Mouse (Mus musculus) heart, postnatal 14 days (tissue): ENCODE results near the gene Btnl6. TPM values are rescaled to one million over a fixed set of nuclear protein-coding genes. Genes with fewer than 3 reads are reported as not detected.
"Not testable (repeated sequence)": the region's sequence is repeated elsewhere in the genome, so short reads cannot be mapped to it uniquely, and the experiment has no call there.

Experiments used
- DNase-seq, 2 experiments: peaks; one replicate each; pipeline ENCODE4 v3.0.0; 2021 to 2022
- intact Hi-C: fragments of 180-260 bp; cut with DNase I; formaldehyde crosslinking; loops from one replicate; pipeline ENCODE4 v1.15.1; 2025
- long read RNA-seq, 2 experiments: library from polyadenylated mRNA; stranded (forward); transcript quantifications; one replicate each; pipeline ENCODE4 v2.0.0; 2021
- total RNA-seq, 2 experiments: library from RNA; stranded (reverse); gene quantifications; 2 replicates each; pipeline ENCODE4 v1.2.3; 2021

Gene Btnl6
- total RNA-seq: not detected
- long read RNA-seq, experiment 1: 0 reads
- long read RNA-seq, experiment 2: 0 reads

GRCm38 (mm10) chr17:34517252-34517651 lies at the start of gene Btnl6:
Btnl6 (minus strand) TSS chr17:34517352.
- intact Hi-C loops: no loop called here
- DNase-seq: no peak

DNA sequence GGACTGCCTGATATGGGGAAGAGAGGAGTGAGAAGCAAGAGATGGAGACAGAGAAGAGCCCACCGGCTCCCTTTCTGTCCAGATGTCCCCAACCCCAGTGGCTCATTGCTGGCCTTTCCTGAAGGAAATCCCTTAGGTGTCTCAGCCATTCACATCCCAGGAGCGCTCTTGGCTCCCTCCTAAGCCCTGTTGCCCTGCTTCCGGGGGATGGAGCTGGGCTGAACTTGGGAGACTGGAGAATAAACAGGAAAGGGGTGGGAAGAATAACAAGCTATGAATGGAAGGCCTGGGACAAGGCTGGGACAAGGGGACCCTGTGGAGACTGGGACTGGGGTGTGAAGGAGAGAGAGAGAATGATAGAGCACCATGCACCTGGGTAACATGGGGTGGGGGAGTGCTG lies 47.6 kb upstream of the Btnl6 start:
- peak; percentile 45 to 62 for DNase-seq
- intact Hi-C loops: no loop called here

DNA sequence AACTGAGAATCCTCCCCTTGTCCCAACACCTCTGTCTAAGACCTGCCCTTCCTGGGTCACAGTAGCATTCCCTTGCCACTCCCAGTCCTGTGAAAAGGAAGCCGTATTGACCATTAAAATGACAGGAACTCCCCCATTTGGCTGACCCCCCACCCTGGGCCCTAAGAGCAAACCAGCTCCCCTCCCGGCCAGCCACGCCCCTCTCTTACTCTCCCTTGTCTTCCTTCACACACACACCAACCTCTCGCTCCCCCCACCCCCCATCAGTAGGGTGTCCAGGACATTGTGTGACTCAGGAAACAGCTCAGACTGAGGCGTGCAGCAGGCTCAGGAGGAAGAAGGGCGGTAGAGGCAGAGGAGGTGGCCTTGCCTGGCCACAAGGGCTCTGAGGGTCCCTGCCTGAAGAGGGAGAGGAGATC lies 46.9 kb upstream of the Btnl6 start, which contains the start of gene Notch4:
TSS of gene Notch4 (plus strand) at position 266 of the 419 bp plus-strand sequence.
- peak; percentile 55 to 69 for DNase-seq
- intact Hi-C loops: no loop called here

GRCm38 (mm10) chr17:34563354-34563753 lies 46.2 kb upstream of the Btnl6 start:
- intact Hi-C loops: no loop called here

GRCm38 (mm10) chr17:34562595-34562994 lies 45.4 kb upstream of the Btnl6 start:
- intact Hi-C loops: no loop called here
- no peak for DNase-seq

More at GRCm38 (mm10) chr17:34563354-34563753, 46.2 kb upstream of the Btnl6 start:
- no peak for DNase-seq

DNA sequence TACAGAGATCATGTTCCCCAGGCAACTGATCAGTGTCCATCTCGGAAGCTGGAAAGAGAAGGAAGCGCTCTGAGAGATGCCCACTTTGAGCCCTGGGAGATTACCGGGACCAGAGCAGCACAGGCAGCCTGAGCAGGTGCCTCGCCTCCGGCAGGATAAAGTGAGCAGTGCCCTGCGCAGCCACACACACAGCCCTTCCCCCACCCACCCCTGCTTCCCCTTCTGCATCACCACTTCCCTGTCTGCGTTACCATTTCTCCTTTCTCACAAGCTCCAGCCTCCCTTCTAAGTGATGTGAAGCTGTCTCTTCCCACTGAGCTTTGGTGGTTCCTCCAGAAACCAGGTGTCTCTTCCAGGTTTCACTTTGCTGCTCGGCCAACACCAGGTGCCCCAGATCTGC lies 44.0 kb upstream of the Btnl6 start:
- no peak for DNase-seq
- intact Hi-C loops: no loop called here

GRCm38 (mm10) chr17:34560438-34560837 lies 43.3 kb upstream of the Btnl6 start:
- DNase-seq: no peak
- intact Hi-C loops: no loop called here

GRCm38 (mm10) chr17:34559895-34560294 lies 42.7 kb upstream of the Btnl6 start:
- intact Hi-C loops: no loop called here
- no peak for DNase-seq

DNA sequence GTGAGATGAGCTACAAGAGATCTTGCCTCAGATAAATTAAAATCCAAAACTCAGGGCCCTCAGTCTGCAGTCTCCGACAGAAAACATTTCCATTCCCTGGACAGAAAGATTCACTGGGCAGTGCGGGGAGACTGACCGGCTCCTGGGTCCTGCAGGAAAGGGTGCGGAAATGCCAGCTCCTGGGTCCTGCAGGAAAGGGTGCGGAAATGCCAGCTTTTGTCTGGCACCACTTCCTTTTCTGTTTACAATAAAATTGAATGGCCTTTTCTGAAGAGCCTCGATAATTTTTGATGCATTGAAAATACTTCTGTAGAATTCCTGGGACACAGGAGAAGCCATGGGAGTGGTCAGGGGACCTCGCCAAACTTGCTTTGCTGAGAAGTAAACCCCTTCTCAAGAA lies 42.0 kb upstream of the Btnl6 start:
- no peak for DNase-seq
- intact Hi-C loops: no loop called here

- DNase-seq: no peak
- intact Hi-C loops: no loop called here
Measured at GRCm38 (mm10) chr17:34557411-34557810, 40.3 kb upstream of the Btnl6 start.

GRCm38 (mm10) chr17:34556406-34556805 lies 39.3 kb upstream of the Btnl6 start:
- intact Hi-C loops: no loop called here

DNA sequence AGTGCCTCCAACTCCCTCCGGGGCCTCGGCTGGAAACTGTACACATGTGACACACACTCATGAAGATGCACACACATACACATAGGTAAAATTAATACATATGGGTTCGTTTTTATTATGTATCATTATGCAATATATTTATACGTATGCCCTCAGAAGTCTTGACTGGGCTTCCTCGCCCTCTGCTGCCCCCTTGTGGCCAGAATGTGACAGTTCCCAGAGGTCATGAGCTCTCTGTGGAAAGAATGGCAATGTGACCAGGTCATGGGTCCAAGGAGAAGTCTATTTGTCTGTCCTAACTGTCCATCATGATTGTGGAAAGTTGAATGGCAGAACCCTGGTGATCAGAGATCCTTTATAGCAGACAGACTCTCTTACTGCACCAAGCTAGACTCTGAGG lies 38.3 kb upstream of the Btnl6 start:
- DNase-seq: peak; percentile 84 to 89
- intact Hi-C loops: loop anchor here (1.0 kb wide), 1 partner anchor 116 kb away; no protein-coding TSS in a partner anchor

More at GRCm38 (mm10) chr17:34556406-34556805, 39.3 kb upstream of the Btnl6 start:
- DNase-seq: no peak

- intact Hi-C loops: no loop called here
- no peak for DNase-seq
Measured at GRCm38 (mm10) chr17:34549843-34550242, 32.7 kb upstream of the Btnl6 start.

DNA sequence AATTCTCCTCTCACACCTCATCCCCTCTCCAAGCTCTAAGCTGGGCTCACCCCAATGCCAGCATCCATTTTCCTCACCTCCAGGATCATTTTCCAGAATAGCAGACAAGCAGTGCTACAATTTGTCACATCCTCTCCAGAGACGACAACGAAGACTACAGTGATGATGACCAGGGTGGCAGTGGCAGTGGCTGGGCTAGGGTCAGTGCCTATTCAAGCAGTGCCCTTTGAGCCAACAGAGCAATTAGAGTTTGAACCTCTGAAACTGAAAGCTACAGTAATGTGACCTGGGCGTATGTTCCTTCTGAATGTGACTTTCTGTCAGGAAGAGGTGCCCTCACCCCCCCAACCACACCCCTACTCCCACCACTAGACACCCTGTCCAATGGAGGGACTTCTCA lies 32.0 kb upstream of the Btnl6 start:
- DNase-seq: no peak
- intact Hi-C loops: no loop called here

DNA sequence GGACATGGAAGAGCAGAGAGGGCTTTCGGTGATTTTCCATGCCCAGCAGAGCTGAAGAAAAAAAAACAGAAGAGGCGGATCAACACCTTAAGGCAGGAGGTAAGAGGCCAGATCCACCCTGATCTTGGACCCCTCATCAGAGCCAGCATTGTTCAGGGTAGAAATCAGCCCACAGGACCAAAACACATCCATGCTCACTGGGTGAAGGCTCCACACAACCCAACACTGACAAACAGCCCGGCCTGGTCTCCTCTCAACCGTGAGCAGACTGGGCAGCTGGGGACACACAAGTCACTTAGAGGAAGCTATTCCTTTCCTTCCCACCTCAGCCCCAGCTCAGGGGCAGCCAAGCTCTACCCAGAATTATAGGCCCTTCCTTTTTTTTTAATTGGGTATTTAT lies 30.4 kb upstream of the Btnl6 start:
- intact Hi-C loops: no loop called here
- DNase-seq: no peak

DNA sequence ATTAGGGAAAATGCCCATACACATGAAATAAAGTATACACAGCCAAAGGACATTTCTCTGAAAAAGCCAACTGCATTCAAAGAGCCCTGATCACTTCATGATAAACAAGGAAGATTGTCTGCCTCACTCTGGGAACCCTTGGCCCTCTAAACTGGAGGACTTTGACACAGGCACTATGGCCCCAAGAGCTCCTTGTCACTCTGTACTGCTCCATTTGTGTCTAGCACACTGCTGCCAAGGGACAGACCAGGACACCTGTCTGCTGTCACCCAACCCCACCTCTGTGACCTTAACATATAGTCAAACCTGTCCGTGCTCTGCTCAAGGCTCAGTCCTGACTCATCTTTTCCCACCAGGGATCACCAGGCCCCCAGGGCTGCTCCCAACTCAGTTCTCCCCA lies 29.6 kb upstream of the Btnl6 start:
- DNase-seq: no peak
- intact Hi-C loops: no loop called here

- intact Hi-C loops, DNase-seq: not testable (repeated sequence)
Measured at GRCm38 (mm10) chr17:34543567-34543966, 26.4 kb upstream of the Btnl6 start.

DNA sequence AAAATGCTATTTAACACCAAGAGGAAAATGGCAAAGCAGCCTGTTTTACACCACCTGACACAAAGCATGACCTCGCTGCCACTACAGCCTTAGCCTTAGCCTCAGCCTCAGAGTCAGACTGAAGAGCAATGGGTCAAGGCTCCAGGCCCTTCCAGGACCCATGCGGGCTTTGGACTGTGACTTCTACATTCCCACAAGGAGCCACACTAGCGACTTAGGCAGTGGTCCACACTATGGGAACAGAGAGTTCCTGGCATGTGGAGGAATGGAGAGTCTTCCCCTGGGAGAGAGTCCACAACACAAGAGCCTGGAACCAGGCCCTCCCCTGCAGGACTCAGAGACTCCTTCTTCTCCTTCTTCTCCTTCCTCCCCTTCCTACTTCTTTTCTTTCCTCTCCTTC lies 15.5 kb upstream of the Btnl6 start:
- no peak for DNase-seq
- intact Hi-C loops: no loop called here

- no peak for DNase-seq
- intact Hi-C loops: no loop called here
Measured at GRCm38 (mm10) chr17:34519001-34519400, 1.8 kb upstream of the Btnl6 start.

- intact Hi-C loops, DNase-seq: not testable (repeated sequence)
Measured at GRCm38 (mm10) chr17:34518571-34518970, 1.4 kb upstream of the Btnl6 start.

GRCm38 (mm10) chr17:34517795-34518194 lies 643 bp upstream of the Btnl6 start:
- DNase-seq: no peak
- intact Hi-C loops: no loop called here

- no peak for DNase-seq
- intact Hi-C loops: no loop called here
Measured at GRCm38 (mm10) chr17:34516514-34516913, 638 bp downstream of the Btnl6 start.

GRCm38 (mm10) chr17:34511723-34512122 lies 5.4 kb downstream of the Btnl6 start:
- intact Hi-C loops, DNase-seq: not testable (repeated sequence)
